Mouse (Mus musculus) embryo, embryonic 11 days (tissue): ENCODE results near the gene Cryba2.

Source experiments
- DNase-seq: peaks from one replicate; pipeline ENCODE4 v3.0.0-alpha.2; 2015

Gene Cryba2

GRCm38 (mm10) chr1:74893134-74893855 lies at the start of gene Cryba2:
TSS of gene Cryba2 (minus strand) at chr1:74893143.
- peak; percentile 78 for DNase-seq

- DNase-seq, result no peak
Measured at GRCm38 (mm10) chr1:74941651-74942360, 48.9 kb upstream of the Cryba2 start.

- peak; percentile 48 for DNase-seq
Measured at GRCm38 (mm10) chr1:74939762-74940161, 46.8 kb upstream of the Cryba2 start.

- no peak for DNase-seq
Measured at GRCm38 (mm10) chr1:74936221-74936830, 43.4 kb upstream of the Cryba2 start.

- peak; percentile 78 for DNase-seq
Measured at GRCm38 (mm10) chr1:74935402-74935801, 42.5 kb upstream of the Cryba2 start, which contains the start of gene Cfap65. TSS of gene Cfap65 (minus strand) at chr1:74935599.

- no peak for DNase-seq
Measured at GRCm38 (mm10) chr1:74927621-74928296, 34.8 kb upstream of the Cryba2 start.

GRCm38 (mm10) chr1:74926721-74927120 lies 33.8 kb upstream of the Cryba2 start:
- DNase-seq, result peak; percentile 49

- DNase-seq, result no peak
Measured at GRCm38 (mm10) chr1:74924464-74924863, 31.5 kb upstream of the Cryba2 start.

- DNase-seq, result peak; percentile 25
Measured at GRCm38 (mm10) chr1:74915706-74916105, 22.8 kb upstream of the Cryba2 start.

- no peak for DNase-seq
Measured at GRCm38 (mm10) chr1:74902191-74902590, 9.2 kb upstream of the Cryba2 start.

- peak; percentile 57 for DNase-seq
Measured at GRCm38 (mm10) chr1:74901686-74902085, 8.7 kb upstream of the Cryba2 start.

- DNase-seq, result peak; percentile 44
Measured at GRCm38 (mm10) chr1:74900341-74901285, 7.7 kb upstream of the Cryba2 start.

GRCm38 (mm10) chr1:74898656-74899431 lies 5.9 kb upstream of the Cryba2 start:
- DNase-seq, result no peak

GRCm38 (mm10) chr1:74897976-74898375 lies 5.0 kb upstream of the Cryba2 start:
- DNase-seq, result peak; percentile 30

- peak; percentile 70 for DNase-seq
Measured at GRCm38 (mm10) chr1:74894966-74895365, 2.0 kb upstream of the Cryba2 start.

GRCm38 (mm10) chr1:74892351-74893133 lies 401 bp downstream of the Cryba2 start:
- DNase-seq, result peak; percentile 29

- peak; percentile 76 for DNase-seq
Measured at GRCm38 (mm10) chr1:74891513-74891912, 1.4 kb downstream of the Cryba2 start.

- peak; percentile 17 for DNase-seq
Measured at GRCm38 (mm10) chr1:74885369-74886042, 7.4 kb downstream of the Cryba2 start, which contains the start of gene Fev. TSS of gene Fev (minus strand) at chr1:74885419.
